Mouse (Mus musculus): Measurements from ENCODE around the gene Vps13d.
A peak's percentile ranks its signal among the peaks of the same experiment; 100 is the strongest.

The Vps13d gene

GRCm38 (mm10) chr4:145005943-145006545 is 188.8 kb downstream of the Vps13d start:
- no peak for DNase-seq (ENCODE audit: low read depth, low spot score)

- no peak for DNase-seq (ENCODE audit: low read depth, low spot score)
These were observed 190.6 kb downstream of the Vps13d start for GRCm38 (mm10) chr4:145004176-145004575.

DNA sequence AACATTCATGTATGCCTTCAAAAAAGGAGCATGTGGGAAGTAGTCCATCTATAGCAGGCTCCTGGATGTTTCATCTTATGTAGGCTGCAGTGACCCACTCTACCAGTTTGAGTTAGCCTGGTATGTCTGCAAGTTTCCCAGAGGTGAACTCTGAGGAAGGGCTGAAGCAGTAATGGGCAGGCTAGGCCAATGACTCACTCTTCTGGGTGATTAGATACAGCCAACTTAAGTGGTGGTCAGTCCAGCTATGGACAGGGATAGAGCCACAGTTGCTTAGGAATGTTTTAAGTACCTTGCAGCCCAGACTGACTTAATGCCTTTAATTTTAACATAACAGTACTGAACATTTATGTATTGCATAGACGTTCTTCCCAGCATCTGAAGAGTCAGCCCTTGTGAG is 192.1 kb downstream of the Vps13d start:
- DNase-seq (ENCODE audit: low read depth, low spot score): no peak

- no peak for DNase-seq (ENCODE audit: low read depth, low spot score)
These were observed 194.9 kb downstream of the Vps13d start for GRCm38 (mm10) chr4:144999903-145000382.

- DNase-seq (ENCODE audit: low read depth, low spot score): no peak
These were observed 195.3 kb downstream of the Vps13d start for GRCm38 (mm10) chr4:144999572-144999880.

DNA sequence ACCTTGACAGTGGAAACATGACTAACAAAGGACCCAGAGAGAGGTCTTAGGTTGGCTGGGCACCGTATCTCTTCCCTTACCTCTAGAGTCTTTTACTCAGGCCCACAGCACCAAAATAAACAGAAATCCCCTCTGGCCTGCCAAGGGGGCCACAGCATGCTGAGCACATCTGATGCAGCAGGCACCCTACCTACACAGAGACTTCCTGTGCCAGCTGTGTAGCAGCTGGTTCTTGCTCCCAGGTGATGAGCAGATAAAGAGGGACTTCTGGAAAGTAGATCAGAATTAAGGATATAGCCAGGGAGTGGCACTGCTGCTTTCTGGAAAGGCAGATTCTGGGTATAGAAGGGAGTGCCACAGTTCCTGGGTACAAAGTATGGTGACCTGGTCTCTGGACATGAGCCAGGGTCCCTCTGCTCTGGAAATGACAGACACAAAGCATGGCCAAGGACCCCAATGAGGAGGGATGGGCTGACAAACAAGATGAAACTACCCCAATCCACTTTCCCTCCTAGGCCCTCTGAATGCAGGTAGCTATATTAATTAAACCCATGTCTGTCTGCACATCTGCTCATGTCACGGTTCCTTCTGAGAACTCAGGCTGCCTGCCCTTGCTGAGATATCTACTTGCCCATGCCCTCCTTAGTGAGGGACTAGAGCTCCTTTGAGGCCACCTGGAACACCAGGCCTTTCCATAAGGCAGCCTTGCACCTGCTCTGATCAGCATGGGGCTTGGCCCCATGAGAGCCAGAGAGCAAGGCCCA is 195.8 kb downstream of the Vps13d start:
- no peak for DNase-seq (ENCODE audit: low read depth, low spot score)

GRCm38 (mm10) chr4:144997887-144998658 is 196.7 kb downstream of the Vps13d start:
- no peak for DNase-seq (ENCODE audit: low read depth, low spot score)

DNA sequence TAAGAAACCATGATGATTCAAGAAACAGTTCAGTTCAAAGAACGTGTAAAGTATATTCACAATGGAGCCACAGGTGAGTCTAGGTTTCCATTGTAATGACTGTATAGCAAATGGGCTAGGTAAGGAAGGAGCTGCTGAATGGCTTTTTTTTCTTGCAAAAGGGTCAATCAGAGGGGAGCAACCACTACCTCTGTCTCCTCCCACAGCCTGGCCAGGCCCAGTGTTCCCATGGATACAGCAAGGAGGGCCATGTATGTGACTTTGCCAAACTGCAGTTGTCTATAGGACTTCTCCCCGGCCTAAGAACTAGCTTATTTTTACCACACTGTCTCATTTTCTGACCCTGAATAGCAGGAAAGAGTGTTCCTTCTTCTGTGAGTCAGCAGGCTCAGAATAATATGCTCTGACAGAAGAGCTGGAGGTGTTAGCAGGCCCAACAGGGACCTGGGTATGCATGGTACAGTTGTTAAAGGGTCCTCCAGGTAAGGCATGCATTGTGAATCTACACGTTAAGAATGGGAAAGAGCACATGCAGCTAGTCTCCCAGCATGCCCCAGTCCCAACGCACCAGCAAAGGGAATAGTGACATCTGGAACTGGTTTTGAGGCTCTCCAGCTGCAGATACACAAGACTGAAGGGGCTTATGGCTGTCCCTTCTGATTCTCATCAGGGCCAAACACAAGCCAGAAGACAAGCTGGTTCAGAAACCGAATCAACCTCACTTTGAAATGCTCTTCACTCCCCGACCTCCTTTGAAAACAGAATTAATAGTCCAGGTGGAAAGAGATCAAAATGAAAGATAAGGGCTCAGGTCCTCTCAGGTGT is 197.6 kb downstream of the Vps13d start:
- DNase-seq (ENCODE audit: low read depth, low spot score): no peak

DNA sequence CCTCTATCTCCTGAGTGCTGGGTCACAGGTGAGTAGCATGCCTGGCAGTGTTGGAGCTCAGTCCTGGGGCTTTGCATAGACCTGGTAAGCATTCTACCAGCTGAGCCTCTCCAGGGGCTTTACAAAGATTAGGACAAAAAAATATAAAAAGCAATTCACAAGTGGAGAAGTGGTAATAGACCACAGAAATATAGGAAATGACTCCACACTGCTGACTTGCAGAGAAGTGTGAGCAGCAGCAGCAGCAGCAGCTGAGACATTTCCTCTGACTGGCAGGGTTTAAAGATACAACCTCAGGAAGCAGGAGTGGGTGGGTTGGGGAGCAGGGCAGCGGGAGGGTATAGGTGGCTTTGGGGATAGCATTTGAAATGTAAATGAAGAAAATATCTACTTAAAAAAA is 199.0 kb downstream of the Vps13d start:
- DNase-seq (ENCODE audit: low read depth, low spot score): no peak

GRCm38 (mm10) chr4:144993047-144993917 is 201.5 kb downstream of the Vps13d start:
- no peak for DNase-seq (ENCODE audit: low read depth, low spot score)

DNA sequence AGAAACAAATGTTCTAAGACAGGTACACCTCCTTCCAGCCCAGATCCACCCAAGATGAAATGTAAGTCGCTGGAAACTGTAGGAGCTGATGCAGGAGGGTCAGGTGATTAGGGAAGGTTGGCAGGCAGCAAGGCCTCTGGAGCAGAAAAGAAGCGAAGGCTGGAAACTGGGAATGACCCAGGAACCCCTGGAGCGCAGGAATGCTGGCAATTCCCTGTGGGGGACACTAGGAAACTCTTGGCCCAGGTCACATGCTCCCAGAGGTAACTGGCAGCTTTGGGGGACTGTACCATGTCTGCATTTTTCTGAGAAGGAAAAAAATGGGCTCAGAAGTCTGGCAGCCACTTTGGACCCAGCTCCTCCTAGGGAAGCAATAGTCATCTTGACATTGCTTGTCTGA is 202.4 kb downstream of the Vps13d start:
- no peak for DNase-seq (ENCODE audit: low read depth, low spot score)

GRCm38 (mm10) chr4:144988443-144989206 is 206.2 kb downstream of the Vps13d start:
- no peak for DNase-seq (ENCODE audit: low read depth, low spot score)

GRCm38 (mm10) chr4:144986016-144986805 is 208.6 kb downstream of the Vps13d start:
- peak; percentile 76 for DNase-seq (ENCODE audit: low read depth, low spot score)

DNA sequence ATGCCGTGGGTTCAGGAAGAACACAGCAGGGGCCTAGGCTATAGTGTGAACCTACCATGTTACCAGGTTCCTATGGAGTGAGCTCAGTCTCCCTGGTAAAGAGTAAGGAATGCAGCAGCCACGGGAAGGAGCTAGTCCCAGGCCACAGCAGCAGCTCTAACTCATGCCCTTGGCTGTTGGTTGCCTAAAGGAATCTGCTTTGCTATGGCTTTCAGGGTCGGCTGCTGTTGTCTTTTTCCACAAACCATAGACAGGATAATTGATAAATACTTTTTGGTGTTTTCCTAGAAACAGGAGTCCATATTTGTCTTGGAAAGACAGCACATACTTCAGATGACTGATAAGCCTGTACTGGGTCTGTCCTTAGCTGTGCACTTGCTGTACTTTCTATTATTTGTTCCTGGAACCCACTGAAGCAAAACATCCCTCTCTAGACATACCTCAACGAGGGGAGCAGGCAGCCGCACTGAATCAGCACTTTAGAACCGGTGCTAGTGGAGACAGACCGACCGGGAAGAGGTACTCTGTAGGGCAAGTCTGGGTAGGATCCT is 210.9 kb downstream of the Vps13d start:
- no peak for DNase-seq (ENCODE audit: low read depth, low spot score)

GRCm38 (mm10) chr4:144983228-144983744 is 211.5 kb downstream of the Vps13d start:
- no peak for DNase-seq (ENCODE audit: low read depth, low spot score)

GRCm38 (mm10) chr4:144980811-144981551 is 213.8 kb downstream of the Vps13d start:
- DNase-seq (ENCODE audit: low read depth, low spot score): no peak

GRCm38 (mm10) chr4:144980110-144980509 is 214.7 kb downstream of the Vps13d start:
- peak; percentile 31 for DNase-seq (ENCODE audit: low read depth, low spot score)

GRCm38 (mm10) chr4:144978039-144978438 is 216.8 kb downstream of the Vps13d start:
- no peak for DNase-seq (ENCODE audit: low read depth, low spot score)

Data from A20 (cell line).